In genomic region chr13:15759633-15760441, GRCm38 (mm10) we compare ENCODE assay signal across 8 mouse cellular contexts.
DNase-seq lines count a peak whose midpoint lies in the region; ATAC-seq and TF ChIP-seq lines count a peak whose summit lies in the region.

No protein-coding gene starts in this region.

- WGBS in cerebellum, adult 2 months: 18% methylated on average over 10 of the region's 10 CpGs
- 17% methylated on average over 10 of the region's 10 CpGs for WGBS in hindbrain, embryonic 11.5 days

- peak overlapping the region; percentile 76 for H3K4me3 ChIP-seq in cerebellum, adult 2 months (replicated peaks; ENCODE audit: insufficient read depth, low read depth, low read length)
- H3K4me3 ChIP-seq in ES-E14 (ENCODE audit: insufficient read depth in 1 of 2, low read depth in 1 of 2, low read length in 2 of 2, poor library complexity in 1 of 2, severe bottlenecking in 1 of 2): peak overlapping the region; percentile 33 to 62
- peak overlapping the region; percentile 31 for H3K4me3 ChIP-seq in hindbrain, embryonic 11.5 days (ENCODE audit: low read depth, low read length)

- ATAC-seq in hindbrain, embryonic 11.5 days (ENCODE audit: low FRiP score): peak; percentile 59
- ATAC-seq in megakaryocyte progenitor cell, adult 5-6 weeks (replicated peaks; ENCODE audit: poor library complexity): peak; percentile 62

- in situ Hi-C loops in ES-E14 (cut with MboI; ENCODE audit: low sequenced_read_pairs in 2 of 2, unreplicated experiment in 2 of 2): loop anchor here (10.0 to 25.0 kb wide), 2 partner anchors 1098 to 1115 kb away; no protein-coding TSS in a partner anchor

- TF ChIP-seq CTCF in cerebellum, adult 2 months (IDR thresholded peaks at IDR 0.05; ENCODE audit: borderline replicate concordance, insufficient read depth, low read depth, low read length): no peak

- no peaks in the 10 kb centered on the region for H3K27me3 ChIP-seq in cerebellum, adult 2 months (ENCODE audit: control insufficient read depth, insufficient read depth, low read length)
- H3K27me3 ChIP-seq in hindbrain, embryonic 11.5 days (ENCODE audit: control insufficient read depth, insufficient read depth, low read length): no peaks in the 10 kb centered on the region

- H3K36me3 ChIP-seq in ES-E14 (ENCODE audit: control insufficient read depth, insufficient read depth, low read length, poor library complexity, severe bottlenecking): no peaks in the 10 kb centered on the region
- H3K36me3 ChIP-seq in hindbrain, embryonic 11.5 days (ENCODE audit: control insufficient read depth, insufficient read depth, low read length): no peaks in the 10 kb centered on the region

- DNase-seq in cerebellum, adult 2 months: peak in 1 of 2 experiments; percentile 6
- no peak for DNase-seq in cerebellum, adult 11 months
- DNase-seq in ES-E14 (ENCODE audit: low read depth, low spot score): no peak
- peak; percentile 64 for DNase-seq in hindbrain, embryonic 11.5 days (ENCODE audit: low spot score)
- no peak for DNase-seq in right cerebral cortex, postnatal 36 days (ENCODE audit: low spot score in 2 of 2)
- no peak for DNase-seq in frontal cortex, postnatal 10 days (ENCODE audit: low spot score in 2 of 2)
- DNase-seq in urinary bladder, postnatal 4 days (ENCODE audit: low spot score in 2 of 2): no peak

- H3K27ac ChIP-seq in cerebellum, adult 2 months (ENCODE audit: insufficient read depth, low read length): peak overlapping the region; percentile 27
- no peak overlapping the region for H3K27ac ChIP-seq in ES-E14 (ENCODE audit: insufficient read depth, low read depth, low read length, poor library complexity, severe bottlenecking)
- H3K27ac ChIP-seq in hindbrain, embryonic 11.5 days (ENCODE audit: low read depth, low read length): peak overlapping the region; percentile 32

- peaks cover 5% of the 10 kb centered on the region; the same call in 1 of the 2 replicates for H3K4me1 ChIP-seq in cerebellum, adult 2 months (ENCODE audit: control insufficient read depth, insufficient read depth, low read length)
- no peaks in the 10 kb centered on the region for H3K4me1 ChIP-seq in ES-E14 (ENCODE audit: control insufficient read depth in 2 of 2, insufficient read depth in 2 of 2, low read length in 2 of 2, poor library complexity in 1 of 2)
- H3K4me1 ChIP-seq in hindbrain, embryonic 11.5 days (replicated peaks; ENCODE audit: control insufficient read depth, insufficient read depth, low read length): no peaks in the 10 kb centered on the region; the same call in 1 of the 2 replicates

- H3K9me3 ChIP-seq in ES-E14 (ENCODE audit: control insufficient read depth, insufficient read depth, low read depth, low read length): no peaks in the 10 kb centered on the region
- no peaks in the 10 kb centered on the region for H3K9me3 ChIP-seq in hindbrain, embryonic 11.5 days (ENCODE audit: control insufficient read depth, low read length)

- peak overlapping the region; percentile 45 for H3K4me2 ChIP-seq in hindbrain, embryonic 11.5 days (replicated peaks; ENCODE audit: low read depth, low read length)

- no peak for TF ChIP-seq POLR2A in cerebellum, adult 2 months (IDR thresholded peaks at IDR 0.05; ENCODE audit: borderline replicate concordance, insufficient read depth, low read length)

- H3K9ac ChIP-seq in ES-E14 (ENCODE audit: insufficient read depth, low read depth, low read length, poor library complexity, severe bottlenecking): peak overlapping the region; percentile 58; the same call in 1 of the 2 replicates
- peak overlapping the region; percentile 40 for H3K9ac ChIP-seq in hindbrain, embryonic 11.5 days (ENCODE audit: low read depth, low read length)

TF ChIP-seq in ES-E14, 5 proteins besides CTCF, POLR2A, EP300 and RAD21:
- TF ChIP-seq MAFK (IDR thresholded peaks at IDR 0.05; ENCODE audit: insufficient read depth, low read depth, low read length) (0 out of 2 replicates have a peak, but pooled peaks have one; percentile 24), CHD2 (IDR thresholded peaks at IDR 0.05; ENCODE audit: low read depth, low read length) (no peak)
